Mouse (Mus musculus): Measurements from ENCODE around the gene Rprd1b.

Gene Rprd1b

GRCm38 (mm10) chr2:158090096-158090495 is 61.8 kb downstream of the Rprd1b start:
- DNase-seq, result no peak

GRCm38 (mm10) chr2:158093345-158093744 is 65.0 kb downstream of the Rprd1b start:
- DNase-seq, result no peak

GRCm38 (mm10) chr2:158094300-158094699 is 66.0 kb downstream of the Rprd1b start:
- no peak for DNase-seq

- DNase-seq, result no peak
Observed at GRCm38 (mm10) chr2:158094846-158095245, 66.5 kb downstream of the Rprd1b start.

- DNase-seq, result no peak
Observed at GRCm38 (mm10) chr2:158097071-158097470, 68.8 kb downstream of the Rprd1b start.

- no peak for DNase-seq
Observed at GRCm38 (mm10) chr2:158098730-158099129, 70.4 kb downstream of the Rprd1b start.

- DNase-seq, result no peak
Observed at GRCm38 (mm10) chr2:158099537-158099936, 71.2 kb downstream of the Rprd1b start.

- no peak for DNase-seq
Observed at GRCm38 (mm10) chr2:158101768-158102167, 73.5 kb downstream of the Rprd1b start.

GRCm38 (mm10) chr2:158104966-158105365 is 76.7 kb downstream of the Rprd1b start:
- no peak for DNase-seq

- no peak for DNase-seq
Observed at GRCm38 (mm10) chr2:158105605-158106004, 77.3 kb downstream of the Rprd1b start.

- DNase-seq, result peak; percentile 75
Observed at GRCm38 (mm10) chr2:158106947-158107587, 78.8 kb downstream of the Rprd1b start.

GRCm38 (mm10) chr2:158109516-158109915 is 81.2 kb downstream of the Rprd1b start:
- DNase-seq, result peak; percentile 24

GRCm38 (mm10) chr2:158113591-158114257 is 85.4 kb downstream of the Rprd1b start:
- DNase-seq, result peak; percentile 92

- no peak for DNase-seq
Observed at GRCm38 (mm10) chr2:158114931-158115330, 86.6 kb downstream of the Rprd1b start.

- no peak for DNase-seq
Observed at GRCm38 (mm10) chr2:158115838-158116453, 87.6 kb downstream of the Rprd1b start.

GRCm38 (mm10) chr2:158116653-158117052 is 88.4 kb downstream of the Rprd1b start:
- DNase-seq, result no peak

- DNase-seq, result no peak
Observed at GRCm38 (mm10) chr2:158119145-158119544, 90.8 kb downstream of the Rprd1b start.

- no peak for DNase-seq
Observed at GRCm38 (mm10) chr2:158120211-158120610, 91.9 kb downstream of the Rprd1b start.

GRCm38 (mm10) chr2:158120868-158121267 is 92.6 kb downstream of the Rprd1b start:
- DNase-seq, result no peak

GRCm38 (mm10) chr2:158121645-158122326 is 93.5 kb downstream of the Rprd1b start:
- peak; percentile 86 for DNase-seq

GRCm38 (mm10) chr2:158122814-158123213 is 94.5 kb downstream of the Rprd1b start:
- peak; percentile 73 for DNase-seq

- DNase-seq, result no peak
Observed at GRCm38 (mm10) chr2:158127245-158127644, 98.9 kb downstream of the Rprd1b start.

- DNase-seq, result no peak
Observed at GRCm38 (mm10) chr2:158127872-158128271, 99.6 kb downstream of the Rprd1b start.

Measured in kidney, adult 18-20 months (tissue).